Mouse (Mus musculus) left cerebral cortex, adult 18-20 months (tissue): ENCODE data around the gene Sh3d19. TPM values are rescaled to one million over a fixed set of nuclear protein-coding genes. Genes with fewer than 3 reads are reported as not detected.
"Not testable (repeated sequence)": the region's sequence is repeated elsewhere in the genome, so short reads cannot be mapped to it uniquely, and the experiment has no call there.

Experiments
- DNase-seq, 2 experiments: peaks; one replicate each; pipeline ENCODE4 v3.0.0; 2021 to 2022; ENCODE audit warnings: low spot score in 2 of 2, mixed read lengths in 1 of 2
- total RNA-seq, 2 experiments: library from RNA; stranded (reverse); gene quantifications; 2 replicates each; pipeline ENCODE4 v1.2.3; 2021

Gene Sh3d19
- total RNA-seq, 2 experiments from 2014 or later, result 13.4 to 14.1 TPM

GRCm38 (mm10) chr3:85974451-85974850 lies 3.5 kb downstream of the Sh3d19 start:
- no peak for DNase-seq

- DNase-seq, result no peak
These were observed 9.1 kb downstream of the Sh3d19 start for GRCm38 (mm10) chr3:85980036-85980435.

- DNase-seq, result not testable (repeated sequence)
These were observed 10.9 kb downstream of the Sh3d19 start for GRCm38 (mm10) chr3:85981761-85982160.

- no peak for DNase-seq
These were observed 13.6 kb downstream of the Sh3d19 start for GRCm38 (mm10) chr3:85984537-85984936.

GRCm38 (mm10) chr3:85987225-85987624 lies 16.3 kb downstream of the Sh3d19 start:
- DNase-seq, result no peak

GRCm38 (mm10) chr3:85991140-85991801 lies 20.4 kb downstream of the Sh3d19 start:
- DNase-seq, result no peak

- DNase-seq, result no peak
These were observed 20.9 kb downstream of the Sh3d19 start for GRCm38 (mm10) chr3:85991802-85992156.

GRCm38 (mm10) chr3:85993744-85994143 lies 22.8 kb downstream of the Sh3d19 start:
- no peak for DNase-seq

GRCm38 (mm10) chr3:85994645-85995044 lies 23.7 kb downstream of the Sh3d19 start:
- no peak for DNase-seq

- no peak for DNase-seq
These were observed 30.4 kb downstream of the Sh3d19 start for GRCm38 (mm10) chr3:86001271-86001670.

- no peak for DNase-seq
These were observed 31.5 kb downstream of the Sh3d19 start, which contains the start of gene Prss48 for GRCm38 (mm10) chr3:86002423-86002822. Prss48 (minus strand) TSS chr3:86002491.

- DNase-seq, result no peak
These were observed 32.0 kb downstream of the Sh3d19 start for GRCm38 (mm10) chr3:86002940-86003339.

- DNase-seq, result no peak
These were observed 33.8 kb downstream of the Sh3d19 start for GRCm38 (mm10) chr3:86004751-86005150.

- no peak for DNase-seq
These were observed 39.7 kb downstream of the Sh3d19 start for GRCm38 (mm10) chr3:86010618-86011017.

GRCm38 (mm10) chr3:86011373-86011772 lies 40.5 kb downstream of the Sh3d19 start:
- no peak for DNase-seq

GRCm38 (mm10) chr3:86011833-86012232 lies 40.9 kb downstream of the Sh3d19 start:
- no peak for DNase-seq

- DNase-seq, result no peak
These were observed 42.9 kb downstream of the Sh3d19 start for GRCm38 (mm10) chr3:86013837-86014236.

- no peak for DNase-seq
These were observed 46.1 kb downstream of the Sh3d19 start for GRCm38 (mm10) chr3:86016965-86017364.

- peak in 1 of 2 experiments; percentile 36 for DNase-seq
These were observed 46.6 kb downstream of the Sh3d19 start for GRCm38 (mm10) chr3:86017484-86017883.

- DNase-seq, result no peak
These were observed 50.2 kb downstream of the Sh3d19 start for GRCm38 (mm10) chr3:86020921-86021650.

- no peak for DNase-seq
These were observed 50.7 kb downstream of the Sh3d19 start for GRCm38 (mm10) chr3:86021651-86022050.

- DNase-seq, result no peak
These were observed 53.3 kb downstream of the Sh3d19 start for GRCm38 (mm10) chr3:86024065-86024795.
